Mouse (Mus musculus) lung, embryonic 15.5 days (tissue): Measurements from ENCODE around the gene Il24. TPM values are rescaled to one million over a fixed set of nuclear protein-coding genes. Genes with fewer than 3 reads are reported as not detected.

ENCODE experiments used
- ATAC-seq: fragments of 200-750 bp; cut with Nextera tagmentation; 2 replicates; pipeline ENCODE4 v1.8.0; 2017; ENCODE audit warnings: moderate number of reproducible peaks, borderline replicate concordance; ENCODE audit not compliant: low FRiP score, low TSS enrichment; ENCODE audit errors: extremely low read depth
- H3K27ac ChIP-seq: fragments of 300-500 bp; sonication (generic); 2 replicates; pipeline ENCODE4 v1.5.1; 2015; ENCODE audit warnings: moderate library complexity, mild to moderate bottlenecking, inconsistent platforms
- H3K27me3 ChIP-seq: fragments of 300-500 bp; sonication (generic); 2 replicates; pipeline ENCODE4 v1.6.1; 2015; ENCODE audit warnings: inconsistent platforms
- H3K36me3 ChIP-seq: fragments of 300-500 bp; sonication (generic); 2 replicates; pipeline ENCODE4 v1.6.1; 2015; ENCODE audit warnings: inconsistent platforms
- H3K4me1 ChIP-seq: fragments of 300-500 bp; sonication (generic); 2 replicates; pipeline ENCODE4 v1.6.1; 2015; ENCODE audit warnings: inconsistent platforms
- H3K4me2 ChIP-seq: fragments of 300-500 bp; sonication (generic); 2 replicates; pipeline ENCODE4 v1.6.1; 2015; ENCODE audit warnings: inconsistent platforms, mild to moderate bottlenecking, moderate library complexity
- H3K4me3 ChIP-seq: fragments of 300-500 bp; sonication (generic); 2 replicates; pipeline ENCODE4 v1.5.1; 2015; ENCODE audit warnings: mild to moderate bottlenecking, inconsistent platforms
- H3K9ac ChIP-seq: fragments of 300-500 bp; sonication (generic); 2 replicates; pipeline ENCODE4 v1.6.1; 2015; ENCODE audit warnings: inconsistent platforms
- H3K9me3 ChIP-seq: fragments of 300-500 bp; sonication (generic); 2 replicates; pipeline ENCODE4 v1.6.1; 2016; ENCODE audit warnings: inconsistent platforms
- WGBS: fragments of 180-500 bp; shearing (Covaris S2); methylation state at CpG from one replicate; pipeline ENCODE4 v1.1.7; 2015; 5-methylcytosine and 5-hydroxymethylcytosine counted together
- polyA plus RNA-seq: library from polyadenylated mRNA; unstranded; fragments of >200 nt; fragmentation: Nextera tagmentation; extraction: Ambion mirVana; gene quantifications from 2 replicates; pipeline ENCODE4 v1.2.1, GENCODE M21; 2015

Gene Il24
- not detected in 2 replicates for polyA plus RNA-seq

DNA sequence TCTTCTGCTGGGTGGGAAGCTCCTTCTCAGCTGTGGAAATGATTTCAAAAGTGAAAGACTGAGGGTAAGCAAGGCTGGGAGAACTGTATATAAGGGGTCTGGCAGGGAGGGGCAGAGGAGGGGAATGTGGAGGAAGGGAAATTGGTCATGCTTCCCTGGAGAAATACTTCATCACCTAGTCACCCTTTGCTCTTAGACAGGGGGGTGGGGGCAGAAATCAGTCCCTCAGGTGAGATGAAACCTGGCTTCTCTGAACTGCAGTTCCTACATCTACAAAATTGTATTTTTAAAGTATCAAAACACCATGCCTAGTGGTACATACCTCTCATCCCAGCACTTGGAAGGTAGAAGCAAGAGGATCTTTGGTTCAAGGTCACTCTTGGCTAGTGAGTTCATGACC, at the start of gene Il24:
TSS of gene Il24 (minus strand) at position 101 of the 400 bp plus-strand sequence.
- H3K27ac ChIP-seq = no peak within 1 kb of the TSS
- no peaks in the 10 kb centered on the region for H3K9me3 ChIP-seq
- H3K4me3 ChIP-seq = no peak within 1 kb of the TSS
- no peaks in the 10 kb centered on the region for H3K27me3 ChIP-seq
- ATAC-seq = no peak
- H3K4me2 ChIP-seq = no peak within 1 kb of the TSS
- no peaks in the 10 kb centered on the region for H3K4me1 ChIP-seq
- H3K36me3 ChIP-seq = no peaks in the 10 kb centered on the region
- H3K9ac ChIP-seq = no peak within 1 kb of the TSS

- ATAC-seq = no peak
- Histone ChIP-seq H3K36me3 (no peaks in the 10 kb centered on the region), H3K9ac (no peak overlapping the region), H3K9me3 (no peaks in the 10 kb centered on the region), H3K4me3 (no peak overlapping the region), H3K4me2 (no peak overlapping the region), H3K27me3 (no peaks in the 10 kb centered on the region), H3K4me1 (no peaks in the 10 kb centered on the region), H3K27ac (no peak overlapping the region)
- WGBS = 47% methylated on average over 6 of the region's 6 CpGs
Measured at GRCm38 (mm10) chr1:130936351-130936750, 49.1 kb upstream of the Il24 start.

GRCm38 (mm10) chr1:130926484-130926883, 39.2 kb upstream of the Il24 start:
- Histone ChIP-seq H3K36me3 (no peaks in the 10 kb centered on the region), H3K27me3 (no peaks in the 10 kb centered on the region), H3K4me2 (no peak overlapping the region), H3K4me3 (no peak overlapping the region), H3K9ac (no peak overlapping the region), H3K9me3 (no peaks in the 10 kb centered on the region), H3K27ac (no peak overlapping the region), H3K4me1 (no peaks in the 10 kb centered on the region)
- ATAC-seq = no peak

DNA sequence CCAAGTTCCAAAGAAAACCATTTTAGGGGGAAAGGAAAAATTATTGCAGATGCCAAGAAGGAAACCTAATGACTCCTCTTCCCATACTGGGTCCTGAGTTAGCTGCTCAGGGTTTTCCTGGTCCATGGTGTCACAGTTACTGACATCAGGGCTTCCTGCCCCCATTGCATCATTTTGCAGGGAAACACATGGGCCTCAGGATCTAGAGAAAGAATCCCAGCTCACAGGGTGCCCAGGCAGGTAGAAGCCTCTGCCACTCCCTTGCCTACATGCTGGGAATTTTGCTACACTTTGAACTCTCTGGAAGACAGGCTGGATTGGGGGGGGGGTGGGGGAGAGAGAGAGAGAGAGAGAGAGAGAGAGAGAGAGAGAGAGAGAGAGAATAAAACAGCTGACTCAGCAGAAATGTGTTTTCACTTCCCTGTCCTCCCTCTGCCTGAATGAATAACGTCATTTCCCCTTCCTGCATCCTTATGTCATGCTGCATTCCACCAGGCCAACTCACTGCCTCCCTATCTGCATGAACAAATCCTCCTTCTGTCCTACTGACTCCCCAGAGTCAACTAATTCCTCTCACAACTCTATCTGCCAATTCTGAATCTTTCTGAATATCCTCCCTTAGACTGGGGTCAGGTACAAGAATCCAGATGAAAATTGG, 31.2 kb upstream of the Il24 start:
- Histone ChIP-seq H3K27me3 (no peaks in the 10 kb centered on the region), H3K4me3 (no peak overlapping the region), H3K9ac (no peak overlapping the region), H3K36me3 (no peaks in the 10 kb centered on the region), H3K27ac (no peak overlapping the region), H3K4me1 (no peaks in the 10 kb centered on the region), H3K9me3 (no peaks in the 10 kb centered on the region), H3K4me2 (no peak overlapping the region)
- ATAC-seq = no peak
- 6% methylated on average over 1 of the region's 1 CpGs for WGBS

GRCm38 (mm10) chr1:130911401-130912010, 24.3 kb upstream of the Il24 start, which contains the start of gene Il20:
Gene Il20 (minus strand): TSS chr1:130911451.
- Histone ChIP-seq H3K9me3 (no peaks in the 10 kb centered on the region), H3K27ac (no peak within 1 kb of the TSS), H3K4me2 (no peak within 1 kb of the TSS), H3K27me3 (no peaks in the 10 kb centered on the region), H3K4me1 (no peaks in the 10 kb centered on the region), H3K36me3 (no peaks in the 10 kb centered on the region), H3K9ac (no peak within 1 kb of the TSS), H3K4me3 (no peak within 1 kb of the TSS)
- 80% methylated on average over 12 of the region's 12 CpGs for WGBS
- no peak for ATAC-seq

- Histone ChIP-seq H3K4me1 (no peaks in the 10 kb centered on the region), H3K27me3 (no peaks in the 10 kb centered on the region), H3K36me3 (no peaks in the 10 kb centered on the region), H3K4me2 (no peak overlapping the region), H3K27ac (no peak overlapping the region), H3K4me3 (no peak overlapping the region), H3K9ac (no peak overlapping the region), H3K9me3 (no peaks in the 10 kb centered on the region)
- 59% methylated on average over 7 of the region's 7 CpGs for WGBS
- no peak for ATAC-seq
Measured at GRCm38 (mm10) chr1:130902505-130902904, 15.3 kb upstream of the Il24 start.

DNA sequence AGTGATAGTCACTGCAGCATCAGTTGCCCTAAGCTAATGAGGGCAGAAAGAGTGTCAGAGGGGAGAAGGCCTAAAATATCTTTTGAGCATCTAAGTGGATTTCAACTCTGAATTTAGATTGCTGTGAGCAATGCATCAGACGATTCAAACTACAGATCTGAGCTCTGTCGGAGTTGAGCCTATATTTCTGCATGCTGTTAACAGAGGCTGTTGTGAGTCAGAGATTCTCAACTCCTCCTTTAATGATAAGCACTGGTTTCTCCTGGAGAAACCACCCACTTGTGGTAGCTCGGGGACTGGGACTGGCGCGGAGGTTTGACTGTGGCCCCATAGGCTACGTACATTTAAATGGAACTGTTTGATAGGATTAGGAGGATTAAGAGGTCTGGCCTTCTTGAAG, 7.2 kb upstream of the Il24 start:
- ATAC-seq = no peak
- H3K27me3 ChIP-seq = no peaks in the 10 kb centered on the region
- H3K4me1 ChIP-seq = no peaks in the 10 kb centered on the region
- H3K36me3 ChIP-seq = no peaks in the 10 kb centered on the region
- WGBS = 68% methylated on average over 6 of the region's 6 CpGs
- no peak overlapping the region for H3K27ac ChIP-seq
- no peak overlapping the region for H3K9ac ChIP-seq
- no peak overlapping the region for H3K4me3 ChIP-seq
- no peaks in the 10 kb centered on the region for H3K9me3 ChIP-seq
- H3K4me2 ChIP-seq = no peak overlapping the region

DNA sequence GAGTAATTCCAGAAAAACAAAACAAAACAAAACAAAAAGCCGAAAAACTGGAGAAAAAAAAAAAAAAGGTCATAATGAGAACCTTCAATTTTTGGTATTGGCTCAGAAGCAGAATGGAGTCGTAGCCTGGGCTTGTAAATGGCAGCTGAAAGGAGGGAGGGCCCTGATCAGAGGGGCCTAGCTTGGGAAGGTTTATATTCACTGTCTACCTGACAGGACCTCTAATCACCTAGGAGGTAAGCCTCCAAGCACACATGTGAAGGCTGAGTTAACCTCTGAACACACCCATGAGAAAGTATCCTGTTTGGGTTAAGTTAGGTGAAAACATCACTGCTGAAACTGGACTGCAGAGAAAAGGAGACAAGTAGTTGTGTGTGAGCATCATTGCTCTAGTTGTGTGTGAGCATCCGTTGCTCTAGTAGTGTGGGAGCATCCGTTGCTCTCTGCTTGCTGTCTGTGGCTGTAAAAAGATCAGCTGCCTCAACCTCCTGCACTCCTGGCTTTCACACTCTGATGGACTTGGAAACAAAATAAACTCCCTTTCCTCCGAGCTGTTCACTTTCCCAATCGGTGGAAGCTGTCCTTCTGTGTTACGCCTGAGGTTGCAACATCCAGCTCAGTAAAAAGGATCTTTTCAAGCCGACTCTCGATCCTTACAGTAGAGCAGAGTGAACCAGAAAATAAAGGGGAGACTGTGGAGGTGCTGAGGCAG, 6.2 kb upstream of the Il24 start:
- no peaks in the 10 kb centered on the region for H3K27me3 ChIP-seq
- no peaks in the 10 kb centered on the region for H3K4me1 ChIP-seq
- H3K9ac ChIP-seq = no peak overlapping the region
- 59% methylated on average over 9 of the region's 9 CpGs for WGBS
- no peak for ATAC-seq
- no peak overlapping the region for H3K27ac ChIP-seq
- H3K4me2 ChIP-seq = no peak overlapping the region
- H3K4me3 ChIP-seq = no peak overlapping the region
- no peaks in the 10 kb centered on the region for H3K9me3 ChIP-seq
- H3K36me3 ChIP-seq = no peaks in the 10 kb centered on the region

GRCm38 (mm10) chr1:130892446-130892845, 5.2 kb upstream of the Il24 start:
- H3K4me2 ChIP-seq = no peak overlapping the region
- no peak overlapping the region for H3K9ac ChIP-seq
- H3K4me3 ChIP-seq = no peak overlapping the region
- WGBS = 57% methylated on average over 1 of the region's 1 CpGs
- H3K27me3 ChIP-seq = no peaks in the 10 kb centered on the region
- no peak for ATAC-seq
- no peaks in the 10 kb centered on the region for H3K4me1 ChIP-seq
- H3K9me3 ChIP-seq = no peaks in the 10 kb centered on the region
- H3K27ac ChIP-seq = no peak overlapping the region
- H3K36me3 ChIP-seq = no peaks in the 10 kb centered on the region

- no peaks in the 10 kb centered on the region for H3K9me3 ChIP-seq
- ATAC-seq = no peak
- H3K36me3 ChIP-seq = no peaks in the 10 kb centered on the region
- no peak overlapping the region for H3K9ac ChIP-seq
- H3K4me3 ChIP-seq = no peak overlapping the region
- peaks cover 15% of the 10 kb centered on the region for H3K27me3 ChIP-seq
- H3K4me2 ChIP-seq = no peak overlapping the region
- H3K27ac ChIP-seq = no peak overlapping the region
- 76% methylated on average over 4 of the region's 4 CpGs for WGBS
- peaks cover 4% of the 10 kb centered on the region for H3K4me1 ChIP-seq
Measured at GRCm38 (mm10) chr1:130883146-130883545, 4.1 kb downstream of the Il24 start.

GRCm38 (mm10) chr1:130879927-130880326, 7.3 kb downstream of the Il24 start:
- Histone ChIP-seq H3K27me3 (peaks cover 26% of the 10 kb centered on the region), H3K36me3 (no peaks in the 10 kb centered on the region), H3K27ac (no peak overlapping the region), H3K4me1 (peaks cover 9% of the 10 kb centered on the region), H3K4me2 (no peak overlapping the region), H3K9me3 (no peaks in the 10 kb centered on the region), H3K9ac (no peak overlapping the region), H3K4me3 (no peak overlapping the region)
- no peak for ATAC-seq
- 84% methylated on average over 7 of the region's 7 CpGs for WGBS

GRCm38 (mm10) chr1:130877889-130878614, 9.2 kb downstream of the Il24 start:
- WGBS = 2% methylated on average over 43 of the region's 43 CpGs
- H3K4me1 ChIP-seq = peaks cover 9% of the 10 kb centered on the region
- peak overlapping the region; percentile 23 for H3K9ac ChIP-seq
- no peaks in the 10 kb centered on the region for H3K9me3 ChIP-seq
- peak overlapping the region; percentile 78 for H3K4me2 ChIP-seq
- no peaks in the 10 kb centered on the region for H3K36me3 ChIP-seq
- H3K27ac ChIP-seq = no peak overlapping the region
- peak overlapping the region; percentile 36 for H3K4me3 ChIP-seq
- ATAC-seq = peak; percentile 49; the same call in 1 of the 2 replicates
- peaks cover 26% of the 10 kb centered on the region for H3K27me3 ChIP-seq
